Mouse (Mus musculus): ENCODE data around the gene H2-Eb1. TPM values are rescaled to one million over a fixed set of nuclear protein-coding genes. Genes with fewer than 3 reads are reported as not detected.

H2-Eb1 gene
- total and polyA plus RNA-seq, 2 experiments: 18.5 to 39.5 TPM

DNA sequence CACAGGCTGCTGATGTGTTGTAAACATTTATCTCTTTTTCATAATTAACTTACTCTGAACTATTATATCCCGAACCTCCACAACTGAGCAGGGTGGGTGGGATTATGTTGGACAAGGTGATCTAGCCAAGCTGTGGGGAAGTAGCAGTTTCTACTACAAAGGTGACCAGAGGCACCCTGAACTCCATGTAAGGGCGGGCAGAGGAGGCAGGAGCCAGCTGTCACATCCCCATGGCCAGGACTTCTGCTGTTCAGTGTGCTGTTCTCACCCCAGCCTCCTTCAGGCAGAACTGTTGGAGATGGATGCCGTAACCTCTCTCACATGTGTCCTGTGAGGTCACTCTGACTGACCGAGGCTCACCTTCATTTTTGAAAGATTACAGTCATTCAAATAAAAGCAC is 35.9 kb upstream of the H2-Eb1 start:
- 82% methylated on average over 4 of the region's 4 CpGs for WGBS
- DNase-seq (ENCODE audit: extremely low read depth, low read depth, low spot score): no peak
- no peaks in the 10 kb centered on the region for H3K4me1 ChIP-seq (ENCODE audit: control insufficient read depth, insufficient read depth, low read length)

DNA sequence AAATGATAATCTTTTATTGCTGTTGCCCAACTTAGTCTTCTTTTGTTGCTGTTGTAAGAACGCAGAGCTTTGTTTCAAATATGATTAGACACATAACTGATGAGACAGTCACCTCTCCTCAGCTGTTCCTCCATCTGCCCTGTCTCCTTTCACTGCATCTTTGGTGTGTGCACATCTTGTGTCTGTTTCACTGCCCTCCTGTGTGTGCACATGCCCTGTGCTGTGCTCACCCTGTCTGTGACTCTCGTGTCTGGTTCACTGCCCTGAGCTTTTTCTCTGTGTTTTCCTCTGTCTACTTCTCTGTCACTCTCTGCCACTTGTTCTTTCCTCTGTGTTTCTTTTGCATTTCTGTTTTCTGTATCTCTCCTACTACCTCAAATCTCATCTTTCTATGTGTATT is 35.4 kb upstream of the H2-Eb1 start:
- TF ChIP-seq CTCF (IDR thresholded peaks at IDR 0.05; ENCODE audit: low read depth, low read length): no peak
- TF ChIP-seq POLR2A (IDR thresholded peaks at IDR 0.05; ENCODE audit: extremely low read depth, insufficient read depth, low read length): no peak
- no peaks in the 10 kb centered on the region for H3K4me1 ChIP-seq (ENCODE audit: control insufficient read depth, insufficient read depth, low read length)
- H3K79me2 ChIP-seq (ENCODE audit: control insufficient read depth, insufficient read depth, low read length): no peaks in the 10 kb centered on the region
- WGBS: 79% methylated on average over 2 of the region's 2 CpGs
- no peaks in the 10 kb centered on the region for H3K36me3 ChIP-seq (ENCODE audit: control insufficient read depth, insufficient read depth, low read length)
- no peaks in the 10 kb centered on the region for H3K27me3 ChIP-seq (ENCODE audit: control insufficient read depth, insufficient read depth, low read length)
- H3K4me3 ChIP-seq (ENCODE audit: insufficient read depth, low read depth, low read length): no peak overlapping the region
- no peak overlapping the region for H3K9ac ChIP-seq (ENCODE audit: low read depth, low read length)
- H3K27ac ChIP-seq (replicated peaks; ENCODE audit: insufficient read depth, low read depth, low read length): no peak overlapping the region
- DNase-seq (ENCODE audit: extremely low read depth, low read depth, low spot score): no peak

More for the DNA sequence above, 35.9 kb upstream of the H2-Eb1 start:
- Histone ChIP-seq H3K27ac (replicated peaks; ENCODE audit: insufficient read depth, low read depth, low read length) (no peak overlapping the region), H3K9ac (ENCODE audit: low read depth, low read length) (no peak overlapping the region), H3K4me3 (ENCODE audit: insufficient read depth, low read depth, low read length) (no peak overlapping the region), H3K36me3 (ENCODE audit: control insufficient read depth, insufficient read depth, low read length) (no peaks in the 10 kb centered on the region), H3K79me2 (ENCODE audit: control insufficient read depth, insufficient read depth, low read length) (no peaks in the 10 kb centered on the region), H3K27me3 (ENCODE audit: control insufficient read depth, insufficient read depth, low read length) (peaks cover 3% of the 10 kb centered on the region; the same call in 1 of the 2 replicates)
- TF ChIP-seq CTCF (IDR thresholded peaks at IDR 0.05; ENCODE audit: low read depth, low read length): no peak
- no peak for TF ChIP-seq POLR2A (IDR thresholded peaks at IDR 0.05; ENCODE audit: extremely low read depth, insufficient read depth, low read length)

DNA sequence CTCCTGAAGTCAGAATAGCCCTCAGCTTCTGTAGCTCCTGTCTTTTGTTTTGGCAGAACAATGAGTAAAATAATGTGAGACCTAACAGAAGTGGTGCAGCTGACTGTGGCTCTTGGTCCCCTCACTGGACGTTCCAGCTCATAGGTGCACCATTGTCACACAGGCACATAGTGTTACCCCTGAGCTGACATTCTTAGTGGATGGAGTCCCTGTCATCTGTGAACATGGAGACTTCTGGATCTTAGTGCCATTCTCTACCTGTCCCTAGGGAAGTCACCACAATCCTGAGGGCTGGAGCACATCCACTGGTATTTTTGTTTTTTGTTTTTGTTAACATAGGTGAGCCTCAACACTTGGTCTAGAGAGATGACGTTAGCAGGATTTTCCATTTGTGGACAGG is 34.7 kb upstream of the H2-Eb1 start:
- Histone ChIP-seq H3K9ac (ENCODE audit: low read depth, low read length) (no peak overlapping the region), H3K27ac (replicated peaks; ENCODE audit: insufficient read depth, low read depth, low read length) (no peak overlapping the region), H3K36me3 (ENCODE audit: control insufficient read depth, insufficient read depth, low read length) (no peaks in the 10 kb centered on the region), H3K4me1 (ENCODE audit: control insufficient read depth, insufficient read depth, low read length) (no peaks in the 10 kb centered on the region), H3K4me3 (ENCODE audit: insufficient read depth, low read depth, low read length) (no peak overlapping the region), H3K79me2 (ENCODE audit: control insufficient read depth, insufficient read depth, low read length) (no peaks in the 10 kb centered on the region), H3K27me3 (ENCODE audit: control insufficient read depth, insufficient read depth, low read length) (no peaks in the 10 kb centered on the region)
- TF ChIP-seq CTCF (IDR thresholded peaks at IDR 0.05; ENCODE audit: low read depth, low read length): no peak
- no peak for TF ChIP-seq POLR2A (IDR thresholded peaks at IDR 0.05; ENCODE audit: extremely low read depth, insufficient read depth, low read length)
- DNase-seq (ENCODE audit: extremely low read depth, low read depth, low spot score): no peak
- 76% methylated on average over 2 of the region's 2 CpGs for WGBS

DNA sequence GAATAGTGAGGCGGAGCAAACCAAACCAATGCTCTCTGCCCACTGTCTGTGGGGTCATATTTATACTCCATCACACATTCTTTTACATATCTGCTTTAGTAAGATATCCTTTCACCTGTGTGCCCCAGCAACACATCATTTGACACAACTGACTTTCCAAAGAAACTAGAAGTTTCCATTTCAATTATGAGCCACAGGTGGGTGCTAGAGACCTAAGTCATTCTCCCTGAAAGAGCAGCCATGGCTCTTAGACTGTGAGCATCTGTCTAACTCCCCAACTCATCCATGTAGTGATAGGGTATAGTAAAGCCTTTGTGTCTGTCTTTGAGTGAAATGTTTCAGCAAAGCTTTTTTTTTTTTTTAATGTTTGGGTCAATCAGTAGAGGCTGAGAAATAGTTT is 33.6 kb upstream of the H2-Eb1 start:
- DNase-seq (ENCODE audit: extremely low read depth, low read depth, low spot score): no peak
- Histone ChIP-seq H3K79me2 (ENCODE audit: control insufficient read depth, insufficient read depth, low read length) (no peaks in the 10 kb centered on the region), H3K4me1 (ENCODE audit: control insufficient read depth, insufficient read depth, low read length) (no peaks in the 10 kb centered on the region), H3K9ac (ENCODE audit: low read depth, low read length) (no peak overlapping the region), H3K27ac (replicated peaks; ENCODE audit: insufficient read depth, low read depth, low read length) (no peak overlapping the region), H3K4me3 (ENCODE audit: insufficient read depth, low read depth, low read length) (no peak overlapping the region), H3K36me3 (ENCODE audit: control insufficient read depth, insufficient read depth, low read length) (no peaks in the 10 kb centered on the region), H3K27me3 (ENCODE audit: control insufficient read depth, insufficient read depth, low read length) (no peaks in the 10 kb centered on the region)
- WGBS: 97% methylated on average over 1 of the region's 1 CpGs
- TF ChIP-seq POLR2A (IDR thresholded peaks at IDR 0.05; ENCODE audit: extremely low read depth, insufficient read depth, low read length) (no peak), CTCF (IDR thresholded peaks at IDR 0.05; ENCODE audit: low read depth, low read length) (no peak)

DNA sequence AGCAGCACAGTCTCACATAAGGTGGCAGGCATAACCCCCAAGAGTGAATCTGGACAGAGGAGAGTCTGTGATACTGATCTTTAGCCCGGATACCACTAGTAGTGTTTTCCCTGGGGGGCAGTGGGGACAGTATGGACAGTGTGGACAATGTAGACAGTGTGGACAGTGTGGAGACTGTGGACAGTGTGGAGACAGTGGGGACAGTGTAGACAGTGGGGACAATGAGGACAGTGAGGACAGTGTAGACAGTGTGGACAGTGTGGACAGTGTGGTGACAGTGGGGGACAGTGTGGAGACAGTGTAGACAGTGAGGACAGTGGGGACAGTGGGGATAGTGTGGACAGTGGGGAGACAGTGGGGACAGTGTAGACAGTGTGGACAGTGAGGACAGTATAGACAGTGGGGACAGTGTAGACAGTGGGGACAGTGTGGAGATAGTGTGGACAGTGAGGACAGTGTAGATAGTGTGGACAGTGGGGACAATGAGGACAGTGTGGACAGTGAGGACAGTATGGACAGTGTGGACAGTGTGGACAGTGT is 25.1 kb upstream of the H2-Eb1 start:
- 77% methylated on average over 1 of the region's 1 CpGs for WGBS

DNA sequence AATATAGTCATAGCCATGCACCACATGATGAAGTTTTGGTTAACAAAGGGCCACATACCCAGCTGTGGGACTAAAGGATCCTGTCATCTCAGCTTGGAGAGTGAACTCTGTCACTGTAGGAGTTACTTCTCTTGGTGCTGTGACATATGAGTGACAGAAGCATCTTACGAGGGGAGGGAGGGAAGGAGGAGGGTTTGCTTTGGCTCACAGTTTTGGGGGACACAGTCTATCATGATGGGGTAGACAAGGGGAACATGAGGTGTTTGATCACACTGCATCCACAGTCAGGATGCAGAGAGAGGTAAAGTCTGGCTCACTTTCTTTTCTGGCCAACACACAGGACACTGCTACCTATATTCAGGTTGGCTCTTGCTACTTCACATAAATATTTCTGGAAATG is 23.8 kb upstream of the H2-Eb1 start:
- H3K27me3 ChIP-seq (ENCODE audit: control insufficient read depth, insufficient read depth, low read length): no peaks in the 10 kb centered on the region
- TF ChIP-seq POLR2A (IDR thresholded peaks at IDR 0.05; ENCODE audit: extremely low read depth, insufficient read depth, low read length): no peak
- no peak for TF ChIP-seq CTCF (IDR thresholded peaks at IDR 0.05; ENCODE audit: low read depth, low read length)
- WGBS: 41% methylated on average over 1 of the region's 1 CpGs
- no peak overlapping the region for H3K4me3 ChIP-seq (ENCODE audit: insufficient read depth, low read depth, low read length)
- H3K9ac ChIP-seq (ENCODE audit: low read depth, low read length): no peak overlapping the region
- no peaks in the 10 kb centered on the region for H3K79me2 ChIP-seq (ENCODE audit: control insufficient read depth, insufficient read depth, low read length)
- H3K27ac ChIP-seq (replicated peaks; ENCODE audit: insufficient read depth, low read depth, low read length): no peak overlapping the region
- no peak for DNase-seq (ENCODE audit: extremely low read depth, low read depth, low spot score)
- H3K4me1 ChIP-seq (ENCODE audit: control insufficient read depth, insufficient read depth, low read length): no peaks in the 10 kb centered on the region
- no peaks in the 10 kb centered on the region for H3K36me3 ChIP-seq (ENCODE audit: control insufficient read depth, insufficient read depth, low read length)

More for the DNA sequence above, 25.1 kb upstream of the H2-Eb1 start:
- H3K4me1 ChIP-seq (ENCODE audit: control insufficient read depth, insufficient read depth, low read length): no peaks in the 10 kb centered on the region
- no peak overlapping the region for H3K9ac ChIP-seq (ENCODE audit: low read depth, low read length)
- no peaks in the 10 kb centered on the region for H3K36me3 ChIP-seq (ENCODE audit: control insufficient read depth, insufficient read depth, low read length)
- no peak overlapping the region for H3K4me3 ChIP-seq (ENCODE audit: insufficient read depth, low read depth, low read length)
- no peaks in the 10 kb centered on the region for H3K27me3 ChIP-seq (ENCODE audit: control insufficient read depth, insufficient read depth, low read length)
- no peak overlapping the region for H3K27ac ChIP-seq (replicated peaks; ENCODE audit: insufficient read depth, low read depth, low read length)
- no peak for TF ChIP-seq POLR2A (IDR thresholded peaks at IDR 0.05; ENCODE audit: extremely low read depth, insufficient read depth, low read length)
- no peak for TF ChIP-seq CTCF (IDR thresholded peaks at IDR 0.05; ENCODE audit: low read depth, low read length)
- DNase-seq (ENCODE audit: extremely low read depth, low read depth, low spot score): no peak
- H3K79me2 ChIP-seq (ENCODE audit: control insufficient read depth, insufficient read depth, low read length): no peaks in the 10 kb centered on the region

All from liver, adult 2 months (tissue).